ENCODE assay signal across 21 mouse cellular contexts in the genomic region with DNA sequence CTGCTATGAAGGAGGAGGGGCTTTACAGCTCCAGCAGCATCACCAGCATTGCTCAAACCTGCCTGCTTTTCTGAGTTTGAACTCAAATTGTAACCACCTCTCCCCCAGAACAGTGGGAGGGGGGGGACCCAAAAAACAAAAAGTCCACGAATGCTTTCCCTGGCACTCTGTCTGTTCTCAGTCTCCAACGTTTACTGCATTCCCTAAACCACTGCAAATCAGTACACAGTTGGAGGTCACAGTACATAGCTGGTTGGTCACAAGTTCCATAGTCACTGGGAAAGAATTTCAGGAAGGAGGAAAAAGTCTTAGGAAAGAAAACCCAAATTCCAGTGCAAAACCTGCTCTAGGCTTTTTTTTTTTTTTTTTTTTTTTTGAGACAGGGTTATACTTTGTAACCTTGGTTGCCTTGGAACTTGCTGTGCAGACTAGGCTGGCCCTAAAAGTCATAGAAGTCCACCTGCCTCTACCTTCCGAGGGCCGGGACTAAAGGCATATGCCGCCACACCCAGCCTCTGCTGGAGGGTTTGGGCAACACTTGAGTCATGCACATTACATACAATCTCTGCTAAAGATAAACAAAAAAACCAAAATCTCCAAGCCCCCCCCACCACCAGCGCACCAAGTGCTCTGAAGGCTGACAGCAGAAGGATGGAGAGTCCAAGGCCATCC. TPM values are rescaled to one million over a fixed set of nuclear protein-coding genes. Genes with fewer than 3 reads are reported as not detected.
DNase-seq lines count a peak whose midpoint lies in the region; ATAC-seq and TF ChIP-seq lines count a peak whose summit lies in the region.
"Had no signal": no experiment of that assay in that cellular context is flagged by ENCODE, and none has a peak within 500 bp of the region (broad histone marks: within the 10 kb centered on the region; RNA-seq: fewer than 3 reads in every experiment).

No protein-coding gene starts in this region.

- peaks cover 26% of the 10 kb centered on the region; the same call in 1 of the 2 replicates for H3K79me2 ChIP-seq in liver, adult 2 months (ENCODE audit: control insufficient read depth, insufficient read depth, low read length)

- intact Hi-C loops in left cerebral cortex, adult 2 months (cut with DNase I) = no loop called here
- intact Hi-C loops in left cerebral cortex, postnatal 25 days (cut with DNase I) = no loop called here

- H3K9me3 ChIP-seq in liver, embryonic 12.5 days (replicated peaks) = no peaks in the 10 kb centered on the region
- no peaks in the 10 kb centered on the region for H3K9me3 ChIP-seq in megakaryocyte, embryonic 14.5 days
- H3K9me3 ChIP-seq: embryonic facial prominence, embryonic 15.5 days; G1E; heart, embryonic 13.5 days; hindbrain, embryonic 15.5 days had no signal

- TF ChIP-seq CTCF in liver, adult 2 months (IDR thresholded peaks at IDR 0.05; ENCODE audit: low read depth, low read length) = no peak
- TF ChIP-seq CTCF in Patski (IDR thresholded peaks at IDR 0.05) = no peak
- TF ChIP-seq CTCF in left cerebral cortex, adult 2 months (IDR thresholded peaks at IDR 0.05) = no peak

- in situ Hi-C loops in Patski (cut with MboI; ENCODE audit: low pct_unique_long_range_greater_than_20kb) = no loop called here

- peak overlapping the region; percentile 62 for H3K27ac ChIP-seq in liver, adult 2 months (replicated peaks; ENCODE audit: insufficient read depth, low read depth, low read length)
- no peak overlapping the region for H3K27ac ChIP-seq in liver, embryonic 12.5 days
- no peak overlapping the region for H3K27ac ChIP-seq in left cerebral cortex, adult 2 months
- H3K27ac ChIP-seq: embryonic facial prominence, embryonic 15.5 days; forebrain, embryonic 12.5 days; gastrocnemius, adult 2 months; heart, embryonic 13.5 days; hindbrain, embryonic 15.5 days had no signal

- no peak overlapping the region for H3K4me2 ChIP-seq in liver, embryonic 12.5 days
- H3K4me2 ChIP-seq: embryonic facial prominence, embryonic 15.5 days; forebrain, embryonic 12.5 days; heart, embryonic 13.5 days; hindbrain, embryonic 15.5 days had no signal

- peaks cover 3% of the 10 kb centered on the region; the same call in 1 of the 2 replicates for H3K36me3 ChIP-seq in liver, adult 2 months (ENCODE audit: control insufficient read depth, insufficient read depth, low read length)
- H3K36me3 ChIP-seq in liver, embryonic 12.5 days = peaks cover 94% of the 10 kb centered on the region
- peaks cover 98% of the 10 kb centered on the region for H3K36me3 ChIP-seq in megakaryocyte, embryonic 14.5 days (replicated peaks; ENCODE audit: low read length)
- H3K36me3 ChIP-seq: G1E had no signal

- WGBS in liver, adult 2 months = 39% methylated on average over 6 of the region's 6 CpGs
- 75% methylated on average over 6 of the region's 6 CpGs for WGBS in liver, embryonic 12.5 days (ENCODE audit: insufficient replicate concordance)

- no peaks in the 10 kb centered on the region for H3K27me3 ChIP-seq in liver, adult 2 months (ENCODE audit: control insufficient read depth, insufficient read depth, low read length)
- no peaks in the 10 kb centered on the region for H3K27me3 ChIP-seq in liver, embryonic 12.5 days (replicated peaks)
- H3K27me3 ChIP-seq in megakaryocyte, embryonic 14.5 days (replicated peaks) = no peaks in the 10 kb centered on the region
- no peaks in the 10 kb centered on the region for H3K27me3 ChIP-seq in Patski
- H3K27me3 ChIP-seq: embryonic facial prominence, embryonic 15.5 days; forebrain, embryonic 12.5 days; heart, embryonic 13.5 days; hindbrain, embryonic 15.5 days had no signal

- no peak overlapping the region for H3K4me3 ChIP-seq in liver, adult 2 months (ENCODE audit: insufficient read depth, low read depth, low read length)
- no peak overlapping the region for H3K4me3 ChIP-seq in liver, embryonic 12.5 days
- peak overlapping the region; percentile 52 for H3K4me3 ChIP-seq in megakaryocyte, embryonic 14.5 days (replicated peaks)
- H3K4me3 ChIP-seq in left cerebral cortex, adult 2 months = no peak overlapping the region
- H3K4me3 ChIP-seq: embryonic facial prominence, embryonic 15.5 days; forebrain, embryonic 12.5 days; gastrocnemius, adult 2 months; heart, embryonic 13.5 days; hindbrain, embryonic 15.5 days had no signal

- H3K4me1 ChIP-seq in liver, adult 2 months (ENCODE audit: control insufficient read depth, insufficient read depth, low read length) = peaks cover 20% of the 10 kb centered on the region
- peaks cover 62% of the 10 kb centered on the region for H3K4me1 ChIP-seq in liver, embryonic 12.5 days
- H3K4me1 ChIP-seq in megakaryocyte, embryonic 14.5 days = peaks cover 96% of the 10 kb centered on the region
- H3K4me1 ChIP-seq: forebrain, embryonic 12.5 days; hindbrain, embryonic 15.5 days had no signal

- H3K9ac ChIP-seq in liver, adult 2 months (ENCODE audit: low read depth, low read length) = no peak overlapping the region
- no peak overlapping the region for H3K9ac ChIP-seq in liver, embryonic 12.5 days
- H3K9ac ChIP-seq: embryonic facial prominence, embryonic 15.5 days; forebrain, embryonic 12.5 days; forebrain, postnatal 0 days; heart, embryonic 13.5 days; hindbrain, embryonic 15.5 days had no signal

- CTCF ChIA-PET in Patski (lab: Charles Lee) = no interaction called here

- TF ChIP-seq POLR2A in liver, adult 2 months (IDR thresholded peaks at IDR 0.05; ENCODE audit: extremely low read depth, insufficient read depth, low read length) = no peak

- DNase-seq in liver, adult 2 months (ENCODE audit: extremely low read depth, low read depth, low spot score) = peak; percentile 40
- DNase-seq in Patski (ENCODE audit: low read depth, low spot score) = peak; percentile 53
- no peak for DNase-seq in left cerebral cortex, adult 2 months (ENCODE audit: extremely low spot score in 1 of 2, low spot score in 2 of 2)
- no peak for DNase-seq in left cerebral cortex, postnatal 25 days (ENCODE audit: low spot score in 2 of 2)
- DNase-seq: adrenal gland, adult 8-10 months; adrenal gland, postnatal 36 days; cerebellum, adult 2 months; cerebellum, postnatal 10 days; embryo, embryonic 11 days; forebrain, postnatal 0 days; gastrocnemius, adult 2 months; gastrocnemius, postnatal 25 days; heart, postnatal 36 days had no signal

- no peak for ATAC-seq in liver, embryonic 12.5 days
- no peak for ATAC-seq in megakaryocyte, adult 5-6 weeks (ENCODE audit: poor library complexity, severe bottlenecking)
- ATAC-seq in Patski = peak; percentile 68
- ATAC-seq: forebrain, postnatal 0 days had no signal

- POLR2A ChIA-PET in Patski (lab: Charles Lee) = no interaction called here

RNA-seq across cellular contexts. Expression of a gene that starts 9.7 kb away (rescaled TPM):
- 10.0 and 11.4 TPM in 2 replicates for total RNA-seq in liver, adult 2 months (2014; rRNA removed)
- polyA plus RNA-seq in liver, adult 2 months (2012; rRNA removed) = 7.4 and 7.8 TPM in 2 replicates
- 84.2 and 84.3 TPM in 2 replicates for polyA plus RNA-seq in liver, embryonic 12.5 days (2016; fragmentation: Nextera tagmentation; extraction: Ambion mirVana)
- 53.3 and 84.2 TPM in 2 replicates for polyA plus RNA-seq in megakaryocyte, embryonic 14.5 days (2012; ENCODE audit: insufficient read depth, low replicate concordance)
- total RNA-seq in megakaryocyte, adult 5-6 weeks (2015) = 1.1 and 2.1 TPM in 2 replicates
- 0.65 and 1.9 TPM in 2 replicates for total RNA-seq in megakaryocyte, adult 5-6 weeks (2017)
- 168 TPM for polyA plus RNA-seq in Patski (2021)
- total RNA-seq in left cerebral cortex, adult 2 months (2021) = 1 to 10 TPM; 3.9 to 4.4 TPM
- 1 to 10 TPM; 3.7 to 4.0 TPM for total RNA-seq in left cerebral cortex, postnatal 25 days (2021)
- total RNA-seq: G1E had no signal

Comparison
In these comparisons a context has a peak if more than half of its experiments do, and no peak if none do; other contexts are left out.
1. DNase-seq: peak in liver, adult 2 months (single experiment) and Patski (single experiment); none in left cerebral cortex, adult 2 months (0 of 2) and left cerebral cortex, postnatal 25 days (0 of 2).